Mouse (Mus musculus): ENCODE measurements around the gene Fuk. TPM values are rescaled to one million over a fixed set of nuclear protein-coding genes. Genes with fewer than 3 reads are reported as not detected.

Fuk gene
- polyA plus RNA-seq, 1 experiment from 2014 or later = 6.0 TPM

DNA sequence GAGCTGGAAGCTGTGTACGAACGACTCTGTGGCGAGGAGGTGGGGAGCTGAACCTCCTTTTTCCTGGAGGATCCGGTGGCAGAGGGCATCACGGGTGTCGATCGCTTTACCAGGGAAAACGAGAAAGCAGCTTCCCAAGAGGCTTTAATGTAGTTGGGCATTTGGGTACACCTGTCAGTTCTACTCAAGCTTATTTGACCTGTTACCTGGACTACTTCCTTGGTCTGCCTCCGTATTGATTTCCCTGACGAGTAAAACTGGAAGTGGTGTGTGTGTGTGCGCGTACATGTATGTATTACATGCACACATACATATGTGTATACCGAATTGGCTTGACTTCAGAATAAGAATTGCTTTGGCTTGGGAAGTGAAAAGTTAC, 55.1 kb downstream of the Fuk start:
- Histone ChIP-seq H3K4me1 (ENCODE audit: control insufficient read depth in 2 of 2, insufficient read depth in 2 of 2, low read length in 2 of 2) (peaks cover 5 to 19% of the 10 kb centered on the region in 2 experiments), H3K4me2 (ENCODE audit: low read length) (peak overlapping the region; percentile 87), H3K9ac (ENCODE audit: low read length) (peak overlapping the region; percentile 91), H3K27me3 (ENCODE audit: control insufficient read depth, insufficient read depth, low read length) (no peaks in the 10 kb centered on the region), H3K9me3 (ENCODE audit: control insufficient read depth, low read length) (no peaks in the 10 kb centered on the region), H3K27ac (replicated peaks in 1 of 2; ENCODE audit: control insufficient read depth in 1 of 2, insufficient read depth in 1 of 2, low read depth in 2 of 2, low read length in 2 of 2) (peak overlapping the region; percentile 82 to 87), H3K4me3 (ENCODE audit: control insufficient read depth in 1 of 2, insufficient read depth in 1 of 2, low read depth in 1 of 2, low read length in 2 of 2) (peak overlapping the region; percentile 76 to 100), H3K36me3 (ENCODE audit: control insufficient read depth, insufficient read depth, low read length) (peaks cover 59% of the 10 kb centered on the region)
- ATAC-seq (ENCODE audit: insufficient number of reproducible peaks, insufficient read depth, low FRiP score, low read depth) = no peak
- under 1% methylated on average over 13 of the region's 13 CpGs for WGBS

DNA sequence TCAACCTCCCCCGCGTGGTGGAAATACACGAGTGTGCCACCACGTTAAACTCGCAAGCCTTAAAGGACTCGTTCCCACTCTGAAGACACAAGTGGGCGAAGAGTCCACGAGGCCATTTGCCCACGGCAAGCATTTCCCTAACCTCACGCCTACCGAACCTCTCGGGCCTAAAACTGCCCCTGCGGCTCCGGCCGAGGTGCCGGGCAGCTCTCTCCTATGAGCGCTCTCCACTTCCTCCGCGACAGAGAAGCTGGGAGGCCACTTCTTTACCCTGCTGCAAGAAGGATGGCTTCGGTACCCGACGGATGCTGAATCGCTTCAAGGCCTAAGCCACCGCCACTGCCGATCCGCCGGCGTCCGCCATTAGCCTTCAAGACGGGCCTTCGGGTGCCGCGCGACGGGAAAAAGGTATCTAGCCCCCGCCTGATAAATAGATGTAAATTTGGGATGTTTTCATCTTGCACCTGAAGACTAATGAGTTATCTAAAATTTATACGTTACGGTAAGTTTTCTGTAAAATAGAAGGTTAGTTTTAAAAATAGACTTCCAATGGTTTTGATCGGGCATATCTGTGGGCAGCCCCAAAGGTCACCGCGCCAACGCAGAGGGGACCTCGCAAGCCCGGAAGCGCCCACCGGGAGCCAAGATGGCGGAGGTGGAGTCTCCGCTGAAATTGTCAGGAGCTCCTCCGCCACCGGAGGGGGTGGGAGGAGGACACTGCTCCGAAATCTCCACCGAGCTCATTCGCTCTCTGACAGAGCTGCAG, 55.7 kb downstream of the Fuk start, which contains the start of the genes Cog4 and Sf3b3:
TSS of gene Cog4 (plus strand) at position 196 of the 766 bp plus-strand sequence.
TSS of gene Sf3b3 (minus strand) at position 383 of the 766 bp plus-strand sequence.
- ATAC-seq (ENCODE audit: insufficient number of reproducible peaks, insufficient read depth, low FRiP score, low read depth) = peak; percentile 73
- Histone ChIP-seq H3K27me3 (ENCODE audit: control insufficient read depth, insufficient read depth, low read length) (no peaks in the 10 kb centered on the region), H3K4me2 (ENCODE audit: low read length) (peak within 1 kb of the TSS; percentile 87), H3K27ac (replicated peaks in 1 of 2; ENCODE audit: control insufficient read depth in 1 of 2, insufficient read depth in 1 of 2, low read depth in 2 of 2, low read length in 2 of 2) (peak within 1 kb of the TSS; percentile 82 to 87), H3K4me3 (ENCODE audit: control insufficient read depth in 1 of 2, insufficient read depth in 1 of 2, low read depth in 1 of 2, low read length in 2 of 2) (peak within 1 kb of the TSS; percentile 76 to 100), H3K36me3 (ENCODE audit: control insufficient read depth, insufficient read depth, low read length) (peaks cover 57% of the 10 kb centered on the region), H3K4me1 (ENCODE audit: control insufficient read depth in 2 of 2, insufficient read depth in 2 of 2, low read length in 2 of 2) (peaks cover 5 to 19% of the 10 kb centered on the region in 2 experiments), H3K9ac (ENCODE audit: low read length) (peak within 1 kb of the TSS; percentile 91), H3K9me3 (ENCODE audit: control insufficient read depth, low read length) (no peaks in the 10 kb centered on the region)
- WGBS = under 1% methylated on average over 53 of the region's 53 CpGs

- WGBS = 8% methylated on average over 17 of the region's 17 CpGs
- H3K9me3 ChIP-seq (ENCODE audit: control insufficient read depth, low read length) = no peaks in the 10 kb centered on the region
- peaks cover 57% of the 10 kb centered on the region for H3K36me3 ChIP-seq (ENCODE audit: control insufficient read depth, insufficient read depth, low read length)
These were observed 56.4 kb downstream of the Fuk start for GRCm38 (mm10) chr8:110845821-110846404.

DNA sequence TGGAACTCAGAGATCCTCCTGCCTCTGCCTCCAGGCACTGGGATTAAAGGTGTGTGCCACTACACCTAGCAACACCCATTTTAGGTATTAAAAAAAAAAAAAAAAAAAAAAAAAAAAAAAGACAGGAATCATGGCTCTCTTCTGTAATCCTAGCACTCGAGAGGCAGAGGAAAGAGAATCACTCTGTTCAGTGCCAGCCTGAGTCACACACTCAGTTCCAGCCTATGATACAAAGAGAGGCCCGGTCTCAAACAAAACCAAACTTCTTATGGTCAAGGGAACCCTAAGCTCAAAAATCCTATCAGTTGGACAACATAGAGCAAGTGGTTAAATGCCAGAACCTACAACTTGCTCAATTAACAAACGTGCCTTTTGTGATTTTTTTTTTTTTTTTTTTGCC, 57.3 kb downstream of the Fuk start:
- Histone ChIP-seq H3K36me3 (ENCODE audit: control insufficient read depth, insufficient read depth, low read length) (peaks cover 57% of the 10 kb centered on the region), H3K9ac (ENCODE audit: low read length) (peak overlapping the region; percentile 91; the same call in 1 of the 2 replicates), H3K27ac (replicated peaks in 1 of 2; ENCODE audit: control insufficient read depth in 1 of 2, insufficient read depth in 1 of 2, low read depth in 2 of 2, low read length in 2 of 2) (no peak overlapping the region), H3K27me3 (ENCODE audit: control insufficient read depth, insufficient read depth, low read length) (no peaks in the 10 kb centered on the region), H3K4me3 (ENCODE audit: control insufficient read depth in 1 of 2, insufficient read depth in 1 of 2, low read depth in 1 of 2, low read length in 2 of 2) (peak overlapping the region in 1 of 2 experiments; percentile 76; a peak in 2 of 4 replicates), H3K9me3 (ENCODE audit: control insufficient read depth, low read length) (no peaks in the 10 kb centered on the region), H3K4me1 (ENCODE audit: control insufficient read depth in 2 of 2, insufficient read depth in 2 of 2, low read length in 2 of 2) (peaks cover 5 to 19% of the 10 kb centered on the region in 2 experiments), H3K4me2 (ENCODE audit: low read length) (peak overlapping the region; percentile 87)
- ATAC-seq (ENCODE audit: insufficient number of reproducible peaks, insufficient read depth, low FRiP score, low read depth) = no peak
- WGBS = 88% methylated on average over 3 of the region's 3 CpGs

More at GRCm38 (mm10) chr8:110845821-110846404, 56.4 kb downstream of the Fuk start:
- H3K27ac ChIP-seq (replicated peaks in 1 of 2; ENCODE audit: control insufficient read depth in 1 of 2, insufficient read depth in 1 of 2, low read depth in 2 of 2, low read length in 2 of 2) = peak overlapping the region; percentile 82 to 87
- peak overlapping the region; percentile 76 to 100 for H3K4me3 ChIP-seq (ENCODE audit: control insufficient read depth in 1 of 2, insufficient read depth in 1 of 2, low read depth in 1 of 2, low read length in 2 of 2)
- peak overlapping the region; percentile 87 for H3K4me2 ChIP-seq (ENCODE audit: low read length)
- H3K9ac ChIP-seq (ENCODE audit: low read length) = peak overlapping the region; percentile 91
- H3K4me1 ChIP-seq (ENCODE audit: control insufficient read depth in 2 of 2, insufficient read depth in 2 of 2, low read length in 2 of 2) = peaks cover 5 to 19% of the 10 kb centered on the region in 2 experiments
- no peak for ATAC-seq (ENCODE audit: insufficient number of reproducible peaks, insufficient read depth, low FRiP score, low read depth)
- H3K27me3 ChIP-seq (ENCODE audit: control insufficient read depth, insufficient read depth, low read length) = no peaks in the 10 kb centered on the region

GRCm38 (mm10) chr8:110843207-110843606, 59.1 kb downstream of the Fuk start:
- Histone ChIP-seq H3K27ac (replicated peaks in 1 of 2; ENCODE audit: control insufficient read depth in 1 of 2, insufficient read depth in 1 of 2, low read depth in 2 of 2, low read length in 2 of 2) (no peak overlapping the region), H3K36me3 (ENCODE audit: control insufficient read depth, insufficient read depth, low read length) (peaks cover 67% of the 10 kb centered on the region), H3K4me3 (ENCODE audit: control insufficient read depth in 1 of 2, insufficient read depth in 1 of 2, low read depth in 1 of 2, low read length in 2 of 2) (no peak overlapping the region), H3K4me1 (ENCODE audit: control insufficient read depth in 2 of 2, insufficient read depth in 2 of 2, low read length in 2 of 2) (peaks cover 5 to 17% of the 10 kb centered on the region in 2 experiments), H3K27me3 (ENCODE audit: control insufficient read depth, insufficient read depth, low read length) (no peaks in the 10 kb centered on the region), H3K4me2 (ENCODE audit: low read length) (no peak overlapping the region), H3K9me3 (ENCODE audit: control insufficient read depth, low read length) (no peaks in the 10 kb centered on the region), H3K9ac (ENCODE audit: low read length) (no peak overlapping the region)
- WGBS = 83% methylated on average over 5 of the region's 5 CpGs
- ATAC-seq (ENCODE audit: insufficient number of reproducible peaks, insufficient read depth, low FRiP score, low read depth) = no peak

GRCm38 (mm10) chr8:110842012-110842574, 60.2 kb downstream of the Fuk start:
- peaks cover 2 to 10% of the 10 kb centered on the region in 2 experiments; a peak in 3 of 4 replicates for H3K4me1 ChIP-seq (ENCODE audit: control insufficient read depth in 2 of 2, insufficient read depth in 2 of 2, low read length in 2 of 2)
- H3K4me2 ChIP-seq (ENCODE audit: low read length) = no peak overlapping the region
- ATAC-seq (ENCODE audit: insufficient number of reproducible peaks, insufficient read depth, low FRiP score, low read depth) = no peak
- no peak overlapping the region for H3K27ac ChIP-seq (replicated peaks in 1 of 2; ENCODE audit: control insufficient read depth in 1 of 2, insufficient read depth in 1 of 2, low read depth in 2 of 2, low read length in 2 of 2)
- no peaks in the 10 kb centered on the region for H3K27me3 ChIP-seq (ENCODE audit: control insufficient read depth, insufficient read depth, low read length)
- H3K9ac ChIP-seq (ENCODE audit: low read length) = no peak overlapping the region
- no peaks in the 10 kb centered on the region for H3K9me3 ChIP-seq (ENCODE audit: control insufficient read depth, low read length)
- WGBS = 88% methylated on average over 3 of the region's 3 CpGs
- H3K4me3 ChIP-seq (ENCODE audit: control insufficient read depth in 1 of 2, insufficient read depth in 1 of 2, low read depth in 1 of 2, low read length in 2 of 2) = no peak overlapping the region
- peaks cover 78% of the 10 kb centered on the region for H3K36me3 ChIP-seq (ENCODE audit: control insufficient read depth, insufficient read depth, low read length)
